Mouse (Mus musculus) cerebellum, adult 9-10 months (tissue): ENCODE data around the gene Acaca.

ENCODE experiments used
- DNase-seq: peaks from one replicate; pipeline ENCODE4 v3.0.0; 2022

Acaca gene

GRCm38 (mm10) chr11:84410383-84410782, 280.9 kb downstream of the Acaca start:
- no peak for DNase-seq

DNA sequence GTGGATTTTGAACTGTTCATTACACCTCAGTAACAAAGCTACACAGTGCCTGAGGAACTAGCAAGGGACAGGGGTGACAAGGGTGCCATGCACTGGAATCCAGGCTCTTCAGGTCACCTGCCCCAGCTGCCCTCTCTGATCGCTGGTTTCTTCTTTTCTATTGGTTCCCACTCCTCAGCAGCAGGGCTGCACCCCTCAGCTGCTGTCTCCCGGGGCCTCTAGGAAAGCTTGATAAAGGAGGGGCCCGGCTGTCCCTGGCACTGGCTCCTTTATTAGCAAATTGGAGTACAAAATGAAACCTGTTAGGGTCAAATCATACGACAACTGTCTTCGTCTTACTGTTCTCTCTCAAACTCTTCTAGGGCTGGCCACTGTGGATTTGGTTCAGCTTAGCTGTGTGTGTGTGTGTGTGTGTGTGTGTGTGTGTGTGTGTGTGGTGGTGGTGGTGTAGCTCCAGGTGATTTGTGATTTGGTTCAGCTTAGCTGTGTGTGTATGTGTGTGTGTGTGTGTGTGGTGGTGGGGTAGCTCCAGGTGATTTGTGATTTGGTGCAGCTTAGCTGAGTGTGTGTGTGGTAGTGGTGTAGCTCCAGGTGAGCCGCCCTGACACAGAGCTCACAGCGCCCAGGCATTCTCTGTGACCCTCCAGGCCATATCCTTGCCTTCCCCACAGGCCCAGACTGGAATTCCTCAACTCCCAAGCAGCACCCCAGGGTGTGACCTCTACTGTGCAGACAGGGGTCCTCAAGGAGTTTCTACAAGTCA, 281.6 kb downstream of the Acaca start:
- DNase-seq: no peak

- DNase-seq: no peak
These were observed 282.2 kb downstream of the Acaca start for GRCm38 (mm10) chr11:84411642-84412018.

- no peak for DNase-seq
These were observed 282.9 kb downstream of the Acaca start for GRCm38 (mm10) chr11:84412201-84412934.

GRCm38 (mm10) chr11:84413111-84413510, 283.6 kb downstream of the Acaca start:
- DNase-seq: no peak

DNA sequence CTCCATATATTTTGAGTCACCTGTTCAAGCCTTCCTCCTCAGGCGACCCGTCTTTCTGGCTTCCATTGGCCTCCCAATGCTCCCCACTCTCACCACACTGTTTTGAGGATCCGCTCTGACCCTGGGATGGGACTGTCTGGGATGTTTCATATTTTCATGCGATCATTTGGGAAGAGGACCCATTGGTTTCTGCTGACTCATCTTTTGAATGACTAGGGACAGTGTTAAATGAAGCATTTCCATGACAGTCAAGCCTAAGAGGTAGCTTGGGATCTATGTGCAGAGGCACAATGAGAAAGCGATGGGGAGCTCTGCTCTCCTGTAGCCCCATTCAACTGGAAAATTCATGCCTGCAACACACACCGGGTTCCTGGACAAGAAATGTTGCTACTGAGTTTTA, 291.3 kb downstream of the Acaca start:
- DNase-seq: no peak

GRCm38 (mm10) chr11:84425736-84426632, 296.5 kb downstream of the Acaca start:
- DNase-seq: no peak

- DNase-seq: no peak
These were observed 297.1 kb downstream of the Acaca start for GRCm38 (mm10) chr11:84426633-84426998.

DNA sequence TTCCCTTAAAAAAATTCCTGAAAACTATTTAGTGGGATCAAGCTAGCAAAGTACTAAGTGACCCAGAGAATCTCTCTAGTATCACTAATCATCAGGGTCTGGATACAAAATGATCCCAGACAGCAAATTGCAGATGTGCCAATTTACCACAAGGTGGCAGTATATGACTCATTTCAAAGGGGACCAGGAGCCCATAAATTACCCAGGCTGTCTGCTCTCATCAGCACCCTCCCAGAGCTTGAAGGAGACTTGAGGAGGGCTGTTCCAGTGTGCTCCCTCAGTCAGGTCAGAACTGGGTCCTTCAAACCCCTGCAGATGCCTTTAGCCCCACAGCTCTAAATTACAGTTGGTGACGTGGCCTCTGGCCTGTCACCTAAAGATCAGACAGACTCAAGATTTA, 300.1 kb downstream of the Acaca start:
- peak; percentile 83 for DNase-seq

- no peak for DNase-seq
These were observed 300.9 kb downstream of the Acaca start for GRCm38 (mm10) chr11:84430336-84430735.

GRCm38 (mm10) chr11:84434879-84435278, 305.4 kb downstream of the Acaca start:
- no peak for DNase-seq

GRCm38 (mm10) chr11:84440402-84440801, 310.9 kb downstream of the Acaca start:
- DNase-seq: peak; percentile 68

GRCm38 (mm10) chr11:84442554-84443331, 313.3 kb downstream of the Acaca start:
- DNase-seq: no peak
